Mouse (Mus musculus): ENCODE data around the gene Ttc12.

Gene Ttc12

GRCm38 (mm10) chr9:49490609-49491008 is 4.6 kb upstream of the Ttc12 start:
- DNase-seq (ENCODE audit: extremely low read depth, low read depth, low spot score): no peak

GRCm38 (mm10) chr9:49488912-49489895 is 3.2 kb upstream of the Ttc12 start:
- DNase-seq (ENCODE audit: extremely low read depth, low read depth, low spot score): no peak

- DNase-seq (ENCODE audit: extremely low read depth, low read depth, low spot score): no peak
Measured at GRCm38 (mm10) chr9:49488258-49488657, 2.2 kb upstream of the Ttc12 start.

- no peak for DNase-seq (ENCODE audit: extremely low read depth, low read depth, low spot score)
Measured at GRCm38 (mm10) chr9:49487657-49487943, 1.6 kb upstream of the Ttc12 start.

- DNase-seq (ENCODE audit: extremely low read depth, low read depth, low spot score): no peak
Measured at GRCm38 (mm10) chr9:49486805-49487656, 1.0 kb upstream of the Ttc12 start.

GRCm38 (mm10) chr9:49485250-49485891 is 654 bp downstream of the Ttc12 start:
- no peak for DNase-seq (ENCODE audit: extremely low read depth, low read depth, low spot score)

- no peak for DNase-seq (ENCODE audit: extremely low read depth, low read depth, low spot score)
Measured at GRCm38 (mm10) chr9:49483316-49483715, 2.7 kb downstream of the Ttc12 start.

GRCm38 (mm10) chr9:49472126-49472525 is 13.9 kb downstream of the Ttc12 start:
- DNase-seq (ENCODE audit: extremely low read depth, low read depth, low spot score): no peak

- no peak for DNase-seq (ENCODE audit: extremely low read depth, low read depth, low spot score)
Measured at GRCm38 (mm10) chr9:49470946-49471345, 15.1 kb downstream of the Ttc12 start.

GRCm38 (mm10) chr9:49470006-49470405 is 16.0 kb downstream of the Ttc12 start:
- DNase-seq (ENCODE audit: extremely low read depth, low read depth, low spot score): no peak

- no peak for DNase-seq (ENCODE audit: extremely low read depth, low read depth, low spot score)
Measured at GRCm38 (mm10) chr9:49456136-49456535, 29.9 kb downstream of the Ttc12 start.

GRCm38 (mm10) chr9:49452396-49452795 is 33.6 kb downstream of the Ttc12 start:
- DNase-seq (ENCODE audit: extremely low read depth, low read depth, low spot score): no peak

- DNase-seq (ENCODE audit: extremely low read depth, low read depth, low spot score): no peak
Measured at GRCm38 (mm10) chr9:49450491-49450890, 35.5 kb downstream of the Ttc12 start.

GRCm38 (mm10) chr9:49442621-49443020 is 43.4 kb downstream of the Ttc12 start:
- no peak for DNase-seq (ENCODE audit: extremely low read depth, low read depth, low spot score)

GRCm38 (mm10) chr9:49427478-49427877 is 58.5 kb downstream of the Ttc12 start:
- DNase-seq (ENCODE audit: extremely low read depth, low read depth, low spot score): no peak

- no peak for DNase-seq (ENCODE audit: extremely low read depth, low read depth, low spot score)
Measured at GRCm38 (mm10) chr9:49426921-49427320, 59.1 kb downstream of the Ttc12 start, which contains the start of gene Ankk1. TSS of gene Ankk1 (minus strand) at chr9:49427021.

- no peak for DNase-seq (ENCODE audit: extremely low read depth, low read depth, low spot score)
Measured at GRCm38 (mm10) chr9:49425585-49425984, 60.4 kb downstream of the Ttc12 start.

- no peak for DNase-seq (ENCODE audit: extremely low read depth, low read depth, low spot score)
Measured at GRCm38 (mm10) chr9:49423866-49424265, 62.2 kb downstream of the Ttc12 start.

GRCm38 (mm10) chr9:49410621-49411020 is 75.4 kb downstream of the Ttc12 start:
- no peak for DNase-seq (ENCODE audit: extremely low read depth, low read depth, low spot score)

- DNase-seq (ENCODE audit: extremely low read depth, low read depth, low spot score): no peak
Measured at GRCm38 (mm10) chr9:49407028-49407427, 79.0 kb downstream of the Ttc12 start.

GRCm38 (mm10) chr9:49403711-49404110 is 82.3 kb downstream of the Ttc12 start:
- DNase-seq (ENCODE audit: extremely low read depth, low read depth, low spot score): no peak
